Mouse (Mus musculus) kidney, adult 2 months (tissue): ENCODE measurements around the gene Izumo1r. TPM values are rescaled to one million over a fixed set of nuclear protein-coding genes. Genes with fewer than 3 reads are reported as not detected.

ENCODE experiments used
- DNase-seq: peaks from one replicate; pipeline ENCODE4 v3.0.0; 2021
- H3K27ac ChIP-seq: fragments of 200-500 bp; 2 replicates; pipeline ENCODE4 v1.5.1; 2012; ENCODE audit warnings: low read depth, low read length, control low read depth, inconsistent platforms; ENCODE audit not compliant: insufficient read depth
- H3K27me3 ChIP-seq: fragments of 200-500 bp; replicated peaks from 2 replicates; pipeline ENCODE4 v1.6.1; 2012; ENCODE audit warnings: mild to moderate bottlenecking, moderate library complexity, low read length, inconsistent platforms; ENCODE audit not compliant: control insufficient read depth, insufficient read depth
- H3K36me3 ChIP-seq: fragments of 200-500 bp; 2 replicates; pipeline ENCODE4 v1.6.1; 2012; ENCODE audit warnings: mild to moderate bottlenecking, moderate library complexity, low read length, inconsistent platforms; ENCODE audit not compliant: control insufficient read depth, insufficient read depth
- H3K4me1 ChIP-seq: fragments of 200-500 bp; 2 replicates; pipeline ENCODE4 v1.6.1; 2011; ENCODE audit warnings: low read length; ENCODE audit not compliant: control insufficient read depth, insufficient read depth
- H3K4me3 ChIP-seq: fragments of 200-500 bp; 2 replicates; pipeline ENCODE4 v1.5.1; 2011; ENCODE audit warnings: mild to moderate bottlenecking, low read depth, low read length, control low read depth; ENCODE audit not compliant: insufficient read depth
- CTCF ChIP-seq: fragments of 200-500 bp; conservative IDR thresholded peaks from 2 replicates; pipeline ENCODE4 v1.5.1; 2011; ENCODE audit warnings: low read depth, mild to moderate bottlenecking, control low read depth, low read length, moderate library complexity, mixed read lengths; ENCODE audit not compliant: insufficient read depth, insufficient read length
- POLR2A ChIP-seq: fragments of 200-500 bp; IDR thresholded peaks from one replicate; pipeline ENCODE4 v1.6.1; 2011; ENCODE audit warnings: low read depth, low read length, control low read depth
- WGBS: fragments of 180-500 bp; shearing (Covaris S2); methylation state at CpG from one replicate; pipeline ENCODE4 v1.1.7; 2018; 5-methylcytosine and 5-hydroxymethylcytosine counted together
- polyA plus RNA-seq: library from polyadenylated mRNA; depleted of rRNA; stranded (reverse); fragments of >200 nt; gene quantifications from 2 replicates; pipeline ENCODE4 v1.2.3, GENCODE M21; 2012; rRNA removed

Gene Izumo1r
- polyA plus RNA-seq, 1 experiment: 2.8 TPM

- Histone ChIP-seq H3K27ac (no peak overlapping the region), H3K4me1 (no peaks in the 10 kb centered on the region), H3K27me3 (no peaks in the 10 kb centered on the region; the same call in 1 of the 2 replicates), H3K4me3 (no peak overlapping the region), H3K36me3 (no peaks in the 10 kb centered on the region)
- TF ChIP-seq CTCF (no peak), POLR2A (no peak)
- DNase-seq: peak; percentile 54
- WGBS: 64% methylated on average over 10 of the region's 10 CpGs
These were observed 61.6 kb downstream of the Izumo1r start for GRCm38 (mm10) chr9:14841878-14842761.

GRCm38 (mm10) chr9:14839970-14840369, 63.8 kb downstream of the Izumo1r start:
- WGBS: 70% methylated on average over 5 of the region's 5 CpGs
- no peak overlapping the region for H3K4me3 ChIP-seq
- TF ChIP-seq POLR2A: no peak
- no peak for TF ChIP-seq CTCF
- H3K4me1 ChIP-seq: no peaks in the 10 kb centered on the region
- H3K27ac ChIP-seq: no peak overlapping the region
- H3K36me3 ChIP-seq: no peaks in the 10 kb centered on the region
- DNase-seq: no peak
- no peaks in the 10 kb centered on the region for H3K27me3 ChIP-seq

- H3K27ac ChIP-seq: no peak overlapping the region
- TF ChIP-seq POLR2A (no peak), CTCF (no peak)
- no peak overlapping the region for H3K4me3 ChIP-seq
- H3K36me3 ChIP-seq: no peaks in the 10 kb centered on the region
- H3K27me3 ChIP-seq: no peaks in the 10 kb centered on the region
- DNase-seq: no peak
- H3K4me1 ChIP-seq: no peaks in the 10 kb centered on the region
- 26% methylated on average over 7 of the region's 7 CpGs for WGBS
These were observed 64.2 kb downstream of the Izumo1r start for GRCm38 (mm10) chr9:14839527-14839926.

Other genes starting within 250 kb of the Izumo1r start
- gene Piwil4, start 163.2 kb downstream of the Izumo1r start, polyA plus RNA-seq: 0.38 and 0.48 TPM in 2 replicates
- 0.97 and 1.3 TPM in 2 replicates for gene Fut4, start 151.6 kb downstream of the Izumo1r start, polyA plus RNA-seq
- gene 1700012B09Rik, start 132.9 kb downstream of the Izumo1r start, polyA plus RNA-seq: not detected in 2 replicates
- 3.1 and 3.5 TPM in 2 replicates for gene Mre11a, start 119.3 kb downstream of the Izumo1r start, polyA plus RNA-seq
- 4.0 and 5.0 TPM in 2 replicates for gene Ankrd49, start 119.1 kb downstream of the Izumo1r start, polyA plus RNA-seq
- gene Gpr83, start 43.7 kb downstream of the Izumo1r start, polyA plus RNA-seq: 0.11 and 0.30 TPM in 2 replicates
- 4.4 and 7.3 TPM in 2 replicates for gene Panx1, start 141.5 kb upstream of the Izumo1r start, polyA plus RNA-seq
- gene Hephl1, start 208.2 kb upstream of the Izumo1r start, polyA plus RNA-seq: 0.14 and 0.19 TPM in 2 replicates